9 mouse cellular contexts compared by ENCODE assay signal in the genomic region with DNA sequence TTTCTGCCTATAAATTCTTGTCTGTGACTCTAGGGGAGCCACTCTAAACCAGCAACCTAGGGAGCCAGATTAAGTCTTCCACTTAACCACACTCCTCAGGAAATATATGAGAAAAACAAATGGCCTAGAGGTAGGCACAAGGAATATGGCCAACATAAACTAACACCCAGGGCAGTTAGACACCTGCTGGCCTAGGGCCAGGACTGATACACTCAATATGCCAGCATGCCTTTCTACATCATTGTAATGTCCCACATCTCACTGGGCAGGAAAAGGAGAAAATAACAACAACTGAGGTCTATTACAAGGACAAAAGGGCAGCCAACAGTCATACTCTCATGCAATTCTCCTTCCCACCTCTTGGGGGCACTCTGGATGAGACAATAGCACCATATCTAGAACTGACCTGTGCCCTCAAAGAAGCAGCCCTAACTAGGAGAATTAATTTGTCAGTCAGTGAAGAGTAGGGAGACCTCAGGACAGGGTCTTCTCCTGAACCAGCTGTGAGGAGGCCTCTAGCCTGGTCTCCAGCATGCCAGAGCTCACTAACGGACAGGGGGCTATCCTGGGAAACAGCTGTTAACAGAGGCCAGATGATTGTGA. TPM values are rescaled to one million over a fixed set of nuclear protein-coding genes. Genes with fewer than 3 reads are reported as not detected.
DNase-seq lines count a peak whose midpoint lies in the region; ATAC-seq and TF ChIP-seq lines count a peak whose summit lies in the region.
"Had no signal": no experiment of that assay in that cellular context is flagged by ENCODE, and none has a peak within 500 bp of the region (broad histone marks: within the 10 kb centered on the region; RNA-seq: fewer than 3 reads in every experiment).

No protein-coding gene starts in this region.

- TF ChIP-seq POLR2A in heart, adult 2 months (IDR thresholded peaks at IDR 0.05; ENCODE audit: insufficient read depth, low read depth, low read length): no peak

- no peaks in the 10 kb centered on the region for H3K9me3 ChIP-seq in neural tube, embryonic 11.5 days (ENCODE audit: control insufficient read depth, low read length)
- no peaks in the 10 kb centered on the region for H3K9me3 ChIP-seq in heart, postnatal 0 days (replicated peaks; ENCODE audit: control insufficient read depth, low read length)
- no peaks in the 10 kb centered on the region for H3K9me3 ChIP-seq in stomach, embryonic 14.5 days (ENCODE audit: control insufficient read depth, low read depth, low read length)

- no peak overlapping the region for H3K9ac ChIP-seq in heart, adult 2 months (ENCODE audit: low read depth, low read length)
- H3K9ac ChIP-seq in neural tube, embryonic 11.5 days (ENCODE audit: low read length): no peak overlapping the region
- 0 out of 2 replicates have a peak overlapping the region, but pooled peaks have one; percentile 22 for H3K9ac ChIP-seq in heart, postnatal 0 days (replicated peaks; ENCODE audit: low read depth, low read length)
- no peak overlapping the region; the same call in 1 of the 2 replicates for H3K9ac ChIP-seq in stomach, embryonic 14.5 days (replicated peaks; ENCODE audit: low read depth, low read length)

- no peak overlapping the region for H3K4me2 ChIP-seq in neural tube, embryonic 11.5 days (ENCODE audit: low read depth)
- no peak overlapping the region for H3K4me2 ChIP-seq in heart, postnatal 0 days (ENCODE audit: low read depth, low read length)
- peak overlapping the region; percentile 95; the same call in 1 of the 2 replicates for H3K4me2 ChIP-seq in stomach, embryonic 14.5 days (replicated peaks; ENCODE audit: low read depth, low read length)

- ATAC-seq in neural tube, embryonic 11.5 days (ENCODE audit: insufficient read depth, low FRiP score, low TSS enrichment): no peak
- ATAC-seq in heart, postnatal 0 days (ENCODE audit: insufficient read depth, low read depth): no peak
- ATAC-seq in stomach, embryonic 14.5 days (ENCODE audit: insufficient number of reproducible peaks, insufficient read depth, low FRiP score, low read depth): no peak
- no peak for ATAC-seq in frontal cortex, adult (ENCODE audit: low TSS enrichment)

- H3K79me2 ChIP-seq in heart, adult 2 months (replicated peaks; ENCODE audit: control insufficient read depth, insufficient read depth, low read length): no peaks in the 10 kb centered on the region

- TF ChIP-seq EP300 in heart, adult 2 months (IDR thresholded peaks at IDR 0.05; ENCODE audit: insufficient read depth, low read depth, low read length): no peak
- TF ChIP-seq EP300 in heart, postnatal 0 days (IDR thresholded peaks at IDR 0.05; ENCODE audit: low read depth): no peak

- TF ChIP-seq CTCF in heart, adult 2 months (IDR thresholded peaks at IDR 0.05): peak; percentile 74
- TF ChIP-seq CTCF in heart, postnatal 0 days (IDR thresholded peaks at IDR 0.05; ENCODE audit: low read depth): no peak

- H3K27ac ChIP-seq in heart, adult 2 months: peak overlapping the region; percentile 8; the same call in 1 of the 2 replicates
- H3K27ac ChIP-seq in neural tube, embryonic 11.5 days (ENCODE audit: low read depth, low read length): 0 out of 2 replicates have a peak overlapping the region, but pooled peaks have one; percentile 35
- peak overlapping the region; percentile 99 for H3K27ac ChIP-seq in heart, postnatal 0 days (ENCODE audit: low read depth)
- H3K27ac ChIP-seq in stomach, embryonic 14.5 days (ENCODE audit: low read length): peak overlapping the region; percentile 99
- H3K27ac ChIP-seq: macrophage had no signal

- no peak overlapping the region for H3K4me3 ChIP-seq in heart, adult 2 months
- H3K4me3 ChIP-seq in neural tube, embryonic 11.5 days (ENCODE audit: low read depth, low read length): no peak overlapping the region
- H3K4me3 ChIP-seq in heart, postnatal 0 days (ENCODE audit: low read depth, low read length): no peak overlapping the region
- no peak overlapping the region for H3K4me3 ChIP-seq in stomach, embryonic 14.5 days (ENCODE audit: low read depth, low read length)

- 89% methylated on average over 1 of the region's 1 CpGs for WGBS in heart, adult 2 months
- 86% methylated on average over 1 of the region's 1 CpGs for WGBS in neural tube, embryonic 11.5 days
- WGBS in heart, postnatal 0 days: 78% methylated on average over 1 of the region's 1 CpGs
- WGBS in stomach, embryonic 14.5 days: 83% methylated on average over 1 of the region's 1 CpGs

- no peaks in the 10 kb centered on the region for H3K27me3 ChIP-seq in heart, adult 2 months (ENCODE audit: control insufficient read depth, insufficient read depth, low read length)
- H3K27me3 ChIP-seq in neural tube, embryonic 11.5 days (ENCODE audit: control insufficient read depth, insufficient read depth, low read length): no peaks in the 10 kb centered on the region
- H3K27me3 ChIP-seq in heart, postnatal 0 days (ENCODE audit: control insufficient read depth, insufficient read depth, low read length): no peaks in the 10 kb centered on the region
- no peaks in the 10 kb centered on the region for H3K27me3 ChIP-seq in stomach, embryonic 14.5 days (ENCODE audit: control insufficient read depth, insufficient read depth, low read length)

- H3K4me1 ChIP-seq in heart, adult 2 months (ENCODE audit: control insufficient read depth, insufficient read depth, low read length): peaks cover 48% of the 10 kb centered on the region
- H3K4me1 ChIP-seq in neural tube, embryonic 11.5 days (ENCODE audit: control insufficient read depth, insufficient read depth, low read length): peaks cover 46% of the 10 kb centered on the region
- peaks cover 87% of the 10 kb centered on the region for H3K4me1 ChIP-seq in heart, postnatal 0 days (ENCODE audit: control insufficient read depth, insufficient read depth)
- peaks cover 75% of the 10 kb centered on the region for H3K4me1 ChIP-seq in stomach, embryonic 14.5 days (ENCODE audit: control insufficient read depth, insufficient read depth, low read length)

- peaks cover 9% of the 10 kb centered on the region for H3K36me3 ChIP-seq in heart, adult 2 months (ENCODE audit: control insufficient read depth, insufficient read depth, low read length)
- H3K36me3 ChIP-seq in neural tube, embryonic 11.5 days (ENCODE audit: control insufficient read depth, insufficient read depth, low read length): no peaks in the 10 kb centered on the region
- H3K36me3 ChIP-seq in heart, postnatal 0 days (replicated peaks; ENCODE audit: control insufficient read depth, insufficient read depth, low read length): peaks cover 3% of the 10 kb centered on the region; the same call in 1 of the 2 replicates
- no peaks in the 10 kb centered on the region for H3K36me3 ChIP-seq in stomach, embryonic 14.5 days (ENCODE audit: control insufficient read depth, insufficient read depth, low read length)

- intact Hi-C loops in heart, adult 2 months (cut with DNase I): no loop called here
- intact Hi-C loops in heart, postnatal 36 days (cut with DNase I): no loop called here
- intact Hi-C loops in left cerebral cortex, postnatal 10 days (cut with DNase I): no loop called here

- no peak for DNase-seq in heart, adult 2 months
- DNase-seq in heart, postnatal 36 days: no peak
- no peak for DNase-seq in neural tube, embryonic 11.5 days (ENCODE audit: low spot score)
- no peak for DNase-seq in neural tube, embryonic 10.5 days (ENCODE audit: extremely low spot score, low spot score)
- no peak for DNase-seq in heart, postnatal 0 days (ENCODE audit: low spot score)
- no peak for DNase-seq in left cerebral cortex, postnatal 10 days (ENCODE audit: extremely low spot score in 1 of 2, low spot score in 2 of 2)

RNA-seq across cellular contexts. Expression of a gene that starts 6.4 kb away (rescaled TPM):
- 1 to 10 TPM; 5.5 to 7.0 TPM for total RNA-seq in heart, adult 2 months (2021)
- 2.9 and 5.7 TPM in 2 replicates for polyA plus RNA-seq in heart, adult 2 months (2012; rRNA removed)
- total RNA-seq in heart, postnatal 36 days (2021): 1 to 10 TPM; 6.7 to 8.2 TPM
- 5.9 and 8.3 TPM in 2 replicates for polyA plus RNA-seq in neural tube, embryonic 11.5 days (2014; fragmentation: Nextera tagmentation; extraction: Ambion mirVana)
- total RNA-seq in heart, postnatal 0 days (2014; rRNA removed; ENCODE audit: low replicate concordance): 12.7 and 14.5 TPM in 2 replicates
- 1.5 and 1.6 TPM in 2 replicates for polyA plus RNA-seq in heart, postnatal 0 days (2015; fragmentation: Nextera tagmentation; extraction: Ambion mirVana)
- 7.7 and 8.2 TPM in 2 replicates for polyA plus RNA-seq in stomach, embryonic 14.5 days (2014; fragmentation: Nextera tagmentation; extraction: Ambion mirVana)
- total RNA-seq in left cerebral cortex, postnatal 10 days (2021): 1 to 10 TPM; 4.0 to 5.2 TPM

RNA-seq across cellular contexts. Expression of a gene that starts 54.9 kb away (rescaled TPM):
- 1 to 10 TPM in 1 of 2 experiments, under 1 TPM in 1; 0.65 to 1.8 TPM for total RNA-seq in heart, adult 2 months (2021)
- polyA plus RNA-seq in heart, adult 2 months (2012; rRNA removed): 0.25 and 1.1 TPM in 2 replicates
- 1 to 10 TPM; 1.4 to 1.8 TPM for total RNA-seq in heart, postnatal 36 days (2021)
- polyA plus RNA-seq in neural tube, embryonic 11.5 days (2014; fragmentation: Nextera tagmentation; extraction: Ambion mirVana): 111 and 112 TPM in 2 replicates
- 37.7 and 46.9 TPM in 2 replicates for total RNA-seq in heart, postnatal 0 days (2014; rRNA removed; ENCODE audit: low replicate concordance)
- 14.8 and 16.2 TPM in 2 replicates for polyA plus RNA-seq in heart, postnatal 0 days (2015; fragmentation: Nextera tagmentation; extraction: Ambion mirVana)
- 80.4 and 81.2 TPM in 2 replicates for polyA plus RNA-seq in stomach, embryonic 14.5 days (2014; fragmentation: Nextera tagmentation; extraction: Ambion mirVana)
- total RNA-seq in left cerebral cortex, postnatal 10 days (2021): 1 to 10 TPM; 2.8 to 4.5 TPM

Comparison
In these comparisons a context has a peak if more than half of its experiments do, and no peak if none do; other contexts are left out.
1. H3K27ac ChIP-seq: peak in every context shown above with its lines; median percentile 99 in heart, postnatal 0 days; 99 in stomach, embryonic 14.5 days; 35 in neural tube, embryonic 11.5 days; 8 in heart, adult 2 months.